Mouse (Mus musculus) neural tube, postnatal 0 days (tissue): Measurements from ENCODE around the gene Lce1d. TPM values are rescaled to one million over a fixed set of nuclear protein-coding genes. Genes with fewer than 3 reads are reported as not detected.

Source experiments
- polyA plus RNA-seq: library from polyadenylated mRNA; unstranded; fragments of >200 nt; fragmentation: Nextera tagmentation; extraction: Ambion mirVana; gene quantifications from 2 replicates; pipeline ENCODE4 v1.2.1, GENCODE M21; 2015

Gene Lce1d
- not detected in 2 replicates for polyA plus RNA-seq

GRCm38 (mm10) chr3:92687110-92687509 is at the start of gene Lce1d:
Lce1d (minus strand) TSS chr3:92687210.

GRCm38 (mm10) chr3:92720250-92720649 is 33.2 kb upstream of the Lce1d start, which contains the start of gene Lce1f:
Lce1f (minus strand) TSS chr3:92720350.

DNA sequence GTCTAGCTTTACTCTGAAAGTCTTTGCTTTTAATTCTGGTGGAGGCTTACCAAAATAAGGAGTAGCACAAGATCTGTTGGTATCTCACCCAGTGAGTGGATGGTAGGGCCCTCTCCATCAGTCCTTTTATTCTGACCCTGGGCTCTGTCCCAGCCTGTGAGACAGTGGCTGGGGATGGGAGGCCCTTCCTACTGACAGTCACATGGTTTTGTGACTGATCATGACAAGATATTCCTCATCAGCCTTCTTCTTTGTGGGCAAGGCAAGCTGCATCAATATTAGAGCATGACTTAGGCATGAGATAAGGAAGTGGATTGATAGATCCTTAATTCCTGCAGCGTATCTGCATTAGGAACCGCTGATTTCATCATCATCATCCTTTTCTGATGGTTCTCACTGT is 22.0 kb upstream of the Lce1d start, which contains the start of gene Lce1e:
TSS of gene Lce1e (minus strand) at position 101 of the 400 bp plus-strand sequence.

DNA sequence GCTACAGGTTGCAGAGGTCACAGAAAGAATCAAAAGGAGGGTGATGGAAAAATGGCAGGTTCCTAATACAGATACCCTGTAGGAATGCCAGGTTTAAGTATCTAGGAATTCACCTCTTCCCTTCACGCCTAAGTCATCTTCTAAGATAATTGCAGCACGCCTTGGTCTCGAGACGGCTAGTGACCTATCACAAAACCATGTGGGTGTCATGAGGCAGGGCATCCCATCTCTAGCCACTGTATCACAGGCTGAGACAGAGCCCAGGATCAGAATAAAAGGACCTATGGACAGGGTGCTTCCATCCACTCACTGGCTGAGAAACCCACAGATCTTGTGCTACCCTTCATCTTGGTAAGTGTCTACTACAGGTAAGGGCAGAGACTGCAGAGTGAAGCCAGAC is 8.1 kb downstream of the Lce1d start, which contains the start of gene Lce1c:
TSS of gene Lce1c (plus strand) at position 301 of the 400 bp plus-strand sequence.

GRCm38 (mm10) chr3:92670215-92670614 is 16.8 kb downstream of the Lce1d start, which contains the start of gene Lce1a2:
Lce1a2 (minus strand) TSS chr3:92670315.

DNA sequence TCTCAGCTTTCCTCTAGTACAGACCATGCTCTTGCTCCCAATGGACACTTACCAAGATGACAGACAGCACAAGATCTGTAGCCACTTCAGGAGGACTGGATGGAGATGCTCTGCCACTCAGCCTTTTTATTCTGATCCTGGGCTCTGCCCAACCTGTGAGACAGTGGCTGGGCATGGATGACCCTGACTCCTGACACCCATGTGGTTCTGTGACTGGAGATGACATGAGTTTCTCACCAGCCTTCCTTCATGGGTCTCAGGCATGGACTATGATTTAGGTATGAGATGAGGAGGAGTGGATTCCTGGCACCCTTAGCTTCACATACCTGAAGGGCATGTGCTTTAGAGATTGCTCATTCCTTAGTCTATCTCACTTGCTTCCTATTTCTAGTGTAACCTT is 30.2 kb downstream of the Lce1d start, which contains the start of gene Lce1b:
TSS of gene Lce1b (minus strand) at position 101 of the 400 bp plus-strand sequence.

GRCm38 (mm10) chr3:92648207-92648606 is 38.8 kb downstream of the Lce1d start, which contains the start of gene Lce1a1:
Lce1a1 (minus strand) TSS chr3:92648307.

Other genes with a start within 250 kb of the Lce1d start
- not detected in 2 replicates for gene Sprr1b, start 248.4 kb downstream of the Lce1d start, polyA plus RNA-seq
- not detected in 2 replicates for gene Sprr3, start 228.5 kb downstream of the Lce1d start, polyA plus RNA-seq
- gene Sprr1a, start 201.3 kb downstream of the Lce1d start, polyA plus RNA-seq = 0.85 and 1.2 TPM in 2 replicates
- not detected in 2 replicates for gene Sprr4, start 186.7 kb downstream of the Lce1d start, polyA plus RNA-seq
- not detected in 2 replicates for gene 2310046K23Rik, start 152.7 kb downstream of the Lce1d start, polyA plus RNA-seq
- gene Ivl, start 113.5 kb downstream of the Lce1d start, polyA plus RNA-seq = not detected in 2 replicates
- gene Smcp, start 98.2 kb downstream of the Lce1d start, polyA plus RNA-seq = not detected in 2 replicates
- gene 2210017I01Rik, start 79.7 kb downstream of the Lce1d start, polyA plus RNA-seq = not detected in 2 replicates
- gene Lce6a, start 65.5 kb downstream of the Lce1d start, polyA plus RNA-seq = not detected in 2 replicates
- gene Lce1a1, start 38.9 kb downstream of the Lce1d start, polyA plus RNA-seq = not detected in 2 replicates
- not detected in 2 replicates for gene Lce1b, start 30.3 kb downstream of the Lce1d start, polyA plus RNA-seq
- gene Lce1a2, start 16.9 kb downstream of the Lce1d start, polyA plus RNA-seq = not detected in 2 replicates
- not detected in 2 replicates for gene Lce1c, start 8.0 kb downstream of the Lce1d start, polyA plus RNA-seq
- not detected in 2 replicates for gene Lce1e, start 21.9 kb upstream of the Lce1d start, polyA plus RNA-seq
- not detected in 2 replicates for gene Lce1f, start 33.1 kb upstream of the Lce1d start, polyA plus RNA-seq
- gene Gm38119, start 51.9 kb upstream of the Lce1d start, polyA plus RNA-seq = not detected in 2 replicates
- not detected in 2 replicates for gene Lce1g, start 65.1 kb upstream of the Lce1d start, polyA plus RNA-seq
- not detected in 2 replicates for gene Lce1h, start 77.9 kb upstream of the Lce1d start, polyA plus RNA-seq
- not detected in 2 replicates for gene Lce1i, start 91.7 kb upstream of the Lce1d start, polyA plus RNA-seq
- gene Lce1j, start 103.3 kb upstream of the Lce1d start, polyA plus RNA-seq = not detected in 2 replicates
- not detected in 2 replicates for gene Lce1k, start 120.7 kb upstream of the Lce1d start, polyA plus RNA-seq
- not detected in 2 replicates for gene Kprp, start 140.0 kb upstream of the Lce1d start, polyA plus RNA-seq
- not detected in 2 replicates for gene Lce1l, start 164.1 kb upstream of the Lce1d start, polyA plus RNA-seq
- not detected in 2 replicates for gene 2310050C09Rik, start 183.0 kb upstream of the Lce1d start, polyA plus RNA-seq
- not detected in 2 replicates for gene Lce3a, start 239.0 kb upstream of the Lce1d start, polyA plus RNA-seq
- gene Lce3b, start 245.8 kb upstream of the Lce1d start, polyA plus RNA-seq = not detected in 2 replicates